Mouse (Mus musculus): ENCODE data around the gene Fbxo6.
A peak's percentile ranks its signal among the peaks of the same experiment; 100 is the strongest.

Gene Fbxo6

DNA sequence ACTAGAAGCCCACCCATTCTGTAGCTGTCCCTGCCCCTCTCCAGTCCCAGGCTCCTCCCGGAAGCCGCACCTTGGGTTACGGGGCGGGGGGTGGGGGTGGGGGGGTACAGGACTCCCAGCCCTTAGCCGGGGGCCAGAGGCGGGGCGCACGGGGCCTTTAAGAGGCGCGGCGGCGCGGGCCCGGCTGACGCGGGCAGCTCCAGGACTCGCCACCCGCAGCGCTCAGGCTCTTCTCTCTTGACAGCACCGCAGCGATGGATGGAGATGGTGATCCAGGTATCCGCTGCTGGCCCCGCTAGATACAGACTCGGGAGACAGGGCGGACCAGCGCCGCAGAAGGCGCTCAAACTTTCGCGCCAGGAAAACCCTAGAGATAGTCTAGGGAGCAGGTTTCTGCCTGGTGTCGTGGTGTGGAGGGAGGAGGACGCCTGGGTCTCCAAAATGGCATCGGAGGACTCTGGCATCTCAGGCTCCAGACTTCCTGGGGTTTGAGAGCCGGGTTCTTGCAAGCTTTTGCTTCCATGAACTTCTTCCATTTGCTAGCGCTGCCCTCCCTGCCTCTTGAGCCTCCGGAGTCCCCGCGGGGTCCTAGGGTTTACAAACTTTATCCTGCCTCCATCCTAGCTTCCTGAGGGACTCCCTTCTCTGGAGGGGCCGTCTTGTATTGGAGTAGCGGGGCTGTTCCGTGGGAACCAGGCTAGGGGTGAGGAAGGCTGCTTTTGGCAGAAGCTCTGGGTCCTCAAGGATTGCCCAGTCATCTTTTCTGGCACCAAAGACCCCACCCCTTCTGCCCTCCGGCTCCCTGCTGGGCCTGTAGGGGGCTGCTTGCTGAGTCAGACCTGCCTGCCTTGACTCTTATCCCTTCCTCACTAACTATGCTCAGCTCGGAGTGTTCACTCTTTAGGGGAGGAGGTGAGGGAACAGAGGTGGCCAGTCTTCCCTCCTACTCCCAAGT is 8.8 kb upstream of the Fbxo6 start, which contains the start of the genes Fbxo44 and Fbxo2:
TSS of gene Fbxo44 (minus strand) at position 47 of the 955 bp plus-strand sequence.
TSS of gene Fbxo2 (plus strand) at position 186 of the 955 bp plus-strand sequence.
- no peak for DNase-seq (ENCODE audit: low spot score)

DNA sequence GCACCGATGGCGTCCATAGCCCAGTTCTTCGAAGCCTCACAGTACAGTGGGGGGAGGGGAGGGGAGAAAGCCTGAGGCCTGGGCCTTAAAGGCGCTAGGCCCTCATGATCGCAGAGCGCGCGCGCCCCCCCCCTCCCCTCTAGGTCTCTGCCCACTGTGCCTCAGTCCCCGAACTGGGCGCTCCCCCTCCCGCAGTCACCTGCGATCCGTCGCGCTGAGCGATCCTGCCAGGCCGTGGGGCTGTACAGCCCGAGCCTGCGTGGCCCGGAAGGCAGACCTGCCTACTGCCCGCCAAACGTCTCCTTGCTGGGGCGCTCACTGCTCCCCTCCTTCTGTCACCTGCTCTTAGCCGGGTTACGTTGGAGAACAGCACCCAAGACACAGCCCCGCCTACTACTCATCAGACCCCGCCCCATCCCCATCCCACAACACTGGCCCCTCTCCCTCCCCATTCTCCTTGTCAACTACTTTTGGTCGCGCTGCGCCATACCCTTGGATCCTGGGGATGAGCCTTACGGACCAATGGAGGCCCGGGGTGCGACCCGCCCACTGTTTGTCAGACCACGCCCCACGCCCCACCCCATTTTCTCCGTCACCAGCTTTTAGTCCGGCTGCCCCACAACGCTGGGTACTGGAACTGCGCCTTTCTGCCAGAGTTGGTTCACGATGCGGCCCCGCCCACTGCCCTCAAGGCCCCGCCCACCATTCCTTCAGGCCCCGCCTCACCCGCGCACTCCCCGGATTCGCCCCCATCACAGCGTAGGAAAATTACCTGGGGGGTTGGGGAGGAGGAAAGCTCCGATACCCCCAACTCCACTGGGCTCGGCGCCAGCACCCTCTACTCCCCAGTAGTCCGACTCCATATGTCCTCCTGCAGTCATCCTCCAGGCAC is 7.8 kb upstream of the Fbxo6 start:
- peak; percentile 81 for DNase-seq (ENCODE audit: low spot score)

DNA sequence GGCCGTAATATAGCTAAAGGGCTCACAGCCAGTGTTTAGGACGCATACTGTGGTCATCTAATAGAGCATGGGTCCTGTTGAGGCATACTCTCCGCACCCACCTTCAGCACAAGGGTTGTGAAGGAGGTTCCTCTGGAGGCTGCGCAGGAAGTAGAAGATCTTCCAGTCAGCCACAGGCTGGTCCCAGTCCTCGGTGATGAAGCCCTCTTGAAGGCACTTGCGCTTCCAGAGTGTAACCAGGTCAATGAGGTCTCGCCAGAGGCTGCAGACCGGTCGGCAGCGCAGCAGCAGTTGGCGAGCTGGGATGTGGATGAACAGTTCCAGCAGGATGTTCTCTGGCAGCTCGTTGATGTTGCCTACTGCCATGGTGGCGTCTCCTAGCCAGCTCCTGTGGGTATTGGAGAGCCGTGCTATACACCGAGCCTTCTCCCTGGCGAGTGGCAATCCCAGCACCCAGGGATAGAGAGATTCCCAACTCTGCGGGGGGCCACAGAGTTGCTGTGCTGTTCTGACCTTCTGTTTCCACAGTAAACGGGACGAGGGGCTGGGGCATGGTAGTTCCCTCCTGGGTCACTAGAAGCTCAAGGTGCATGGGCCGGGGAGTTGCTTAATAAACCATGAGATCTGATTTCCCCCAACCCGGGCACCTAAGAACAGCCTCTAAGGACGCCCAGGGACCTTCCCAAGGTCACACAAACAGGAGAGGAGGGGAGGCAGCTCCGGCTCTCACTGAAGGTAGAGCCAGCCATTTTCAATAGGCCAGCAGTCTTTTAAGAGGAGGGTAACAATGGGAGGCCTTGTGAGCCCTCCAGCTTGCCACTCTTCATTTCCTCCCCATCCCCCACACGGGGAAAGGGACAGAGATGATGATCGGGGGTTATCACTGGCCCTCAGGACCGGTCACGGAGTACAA is 6.8 kb upstream of the Fbxo6 start:
- DNase-seq (ENCODE audit: low spot score): no peak

DNA sequence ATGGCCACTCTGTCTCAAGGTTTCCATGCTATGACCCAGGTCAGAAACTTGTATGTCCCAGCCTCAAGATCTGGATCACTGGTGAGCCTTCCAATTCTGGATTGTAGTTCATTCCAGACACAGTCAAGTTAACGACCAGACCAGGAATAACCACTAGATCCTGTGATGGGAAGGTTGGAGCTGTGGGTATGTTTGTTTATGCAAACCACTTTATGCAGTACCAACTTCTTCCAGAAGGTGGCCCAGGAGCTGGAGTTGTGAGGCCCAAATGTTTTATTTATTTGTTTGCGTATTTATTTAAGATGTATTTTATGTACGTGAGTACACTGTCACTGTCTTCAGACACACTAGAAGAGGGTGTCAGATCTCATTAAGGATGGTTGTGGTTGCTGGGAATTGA is 3.0 kb upstream of the Fbxo6 start:
- DNase-seq (ENCODE audit: low spot score): no peak

DNA sequence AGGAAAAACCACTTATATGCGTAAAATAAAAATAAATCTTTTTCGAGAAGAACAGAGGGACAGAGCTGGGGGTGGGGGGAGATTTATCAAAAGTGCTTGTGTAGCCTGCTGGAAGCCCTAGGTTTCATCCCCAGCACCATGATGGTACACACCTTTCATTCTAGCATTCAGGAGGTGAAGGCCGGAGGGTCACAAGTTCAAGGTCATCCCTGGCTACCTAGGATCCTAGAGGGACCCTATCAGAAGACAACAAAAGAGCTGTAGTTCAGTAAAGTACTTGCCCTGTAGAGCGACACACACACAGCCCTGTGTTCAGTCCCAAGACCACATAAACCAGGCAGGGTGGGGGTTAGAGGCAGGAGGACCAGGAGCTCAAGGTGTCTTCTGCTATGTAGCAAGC is 2.1 kb upstream of the Fbxo6 start:
- DNase-seq (ENCODE audit: low spot score): no peak

DNA sequence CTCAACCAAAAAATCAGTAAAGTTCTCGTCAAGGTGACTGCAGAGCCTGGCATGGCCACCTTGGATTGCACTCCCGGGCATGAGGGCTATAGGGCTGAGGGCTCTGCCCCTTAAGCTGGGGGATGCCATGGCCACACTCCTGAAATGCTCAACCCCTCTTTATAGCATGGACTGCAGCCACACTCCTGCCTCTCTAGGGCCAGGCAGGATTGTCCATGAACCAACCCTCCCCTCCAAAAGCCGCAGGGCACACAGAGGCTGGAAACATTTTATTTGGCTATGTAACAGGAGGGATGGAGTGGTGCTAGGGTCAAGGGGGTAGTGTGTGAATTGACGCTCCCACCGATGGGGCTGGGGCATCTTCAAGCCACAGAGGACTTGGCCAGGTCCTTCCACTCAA is 607 bp upstream of the Fbxo6 start:
- DNase-seq (ENCODE audit: low spot score): no peak

DNA sequence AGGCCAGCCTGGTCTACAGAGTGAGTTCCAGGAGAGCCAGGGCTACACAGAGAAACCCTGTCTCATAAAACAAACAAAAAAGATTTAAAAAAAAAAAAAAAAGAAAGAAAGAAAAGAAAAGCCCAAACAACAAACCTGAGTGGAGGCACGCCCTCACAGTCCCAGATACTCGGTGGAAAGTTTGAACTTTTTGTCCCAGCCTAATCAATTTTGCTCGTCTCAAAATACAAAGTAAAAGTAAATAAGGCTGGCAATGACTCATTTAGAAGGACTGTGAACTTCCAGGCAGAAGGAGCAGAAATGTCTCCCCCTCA is 1.0 kb downstream of the Fbxo6 start:
- DNase-seq (ENCODE audit: low spot score): no peak

DNA sequence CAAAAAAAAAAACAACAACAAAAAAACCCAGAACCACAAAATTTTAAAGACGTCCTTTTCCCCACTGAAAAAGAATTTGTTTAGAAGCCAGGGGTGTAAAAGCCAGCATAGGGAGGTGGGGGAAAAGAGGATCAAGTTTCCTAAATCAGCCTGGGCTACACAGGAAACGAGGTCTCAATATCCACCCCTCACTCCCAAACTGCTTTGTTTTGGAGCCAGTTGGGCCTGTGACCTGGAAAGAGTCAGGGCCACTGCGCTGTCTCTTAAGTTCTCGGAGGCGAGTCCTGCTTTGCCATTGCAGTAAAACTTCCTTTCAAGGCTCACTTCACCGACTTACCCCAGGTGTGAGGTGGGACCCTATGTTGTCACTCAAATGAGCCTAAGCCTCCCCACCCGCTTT is 1.7 kb downstream of the Fbxo6 start:
- no peak for DNase-seq (ENCODE audit: low spot score)

DNA sequence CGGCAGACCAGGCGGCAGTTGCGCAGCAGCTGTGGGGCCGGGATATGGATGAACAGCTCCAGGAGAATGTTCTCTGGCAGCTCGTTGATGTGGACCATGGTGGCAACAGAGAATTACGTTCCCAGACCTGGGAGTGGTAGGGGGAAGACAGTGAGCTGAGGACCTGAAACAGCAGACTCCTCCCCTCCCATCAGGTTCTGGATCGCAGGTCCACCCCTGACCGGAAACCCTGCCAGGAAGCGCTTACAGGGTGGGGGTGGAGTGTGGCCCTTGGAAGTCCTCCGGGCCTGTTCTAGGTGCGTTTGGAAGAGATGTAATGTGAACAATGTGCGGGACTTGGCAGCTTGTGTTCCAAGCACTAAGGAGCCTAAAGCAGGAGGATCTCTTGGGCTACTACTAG is 2.4 kb downstream of the Fbxo6 start:
- no peak for DNase-seq (ENCODE audit: low spot score)

DNA sequence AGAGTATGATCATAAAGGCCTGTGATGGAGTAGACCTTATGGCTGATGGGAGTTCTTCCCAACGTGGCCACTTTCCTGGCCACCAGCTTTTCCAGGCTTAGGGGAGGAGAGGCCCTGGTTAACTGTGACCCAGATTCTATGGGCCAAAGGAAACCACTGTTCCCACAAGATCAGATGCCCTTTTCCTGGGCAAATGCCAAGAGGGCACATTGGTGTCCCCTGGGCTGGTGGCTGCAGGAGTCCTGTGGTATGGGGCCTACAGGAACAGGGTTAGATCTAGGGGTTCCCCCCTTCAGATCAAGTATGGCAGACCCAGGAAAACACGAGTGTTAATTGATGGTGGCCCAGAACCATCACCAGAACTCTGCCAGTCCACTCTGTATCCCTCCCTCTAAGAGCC is 4.2 kb downstream of the Fbxo6 start:
- no peak for DNase-seq (ENCODE audit: low spot score)

DNA sequence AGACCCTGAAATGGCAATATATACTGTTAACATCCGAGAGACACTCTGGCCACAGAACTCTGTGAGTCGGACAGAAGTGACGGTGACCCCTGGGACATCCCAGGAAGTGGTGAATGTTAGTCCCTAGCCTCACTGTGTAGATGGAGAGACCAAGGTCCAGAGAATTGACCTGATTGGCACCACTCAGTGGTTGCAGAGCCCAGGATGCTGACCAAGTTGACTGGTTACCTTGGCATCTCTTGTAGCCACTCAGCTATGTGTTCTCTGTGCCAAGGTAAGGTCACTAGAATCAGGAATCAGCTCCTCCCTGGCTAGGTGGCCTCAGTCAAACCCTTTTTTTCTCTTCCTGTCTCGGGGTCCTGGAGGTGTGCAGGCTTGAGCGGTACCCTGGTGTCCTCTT is 8.2 kb downstream of the Fbxo6 start:
- DNase-seq (ENCODE audit: low spot score): no peak

DNA sequence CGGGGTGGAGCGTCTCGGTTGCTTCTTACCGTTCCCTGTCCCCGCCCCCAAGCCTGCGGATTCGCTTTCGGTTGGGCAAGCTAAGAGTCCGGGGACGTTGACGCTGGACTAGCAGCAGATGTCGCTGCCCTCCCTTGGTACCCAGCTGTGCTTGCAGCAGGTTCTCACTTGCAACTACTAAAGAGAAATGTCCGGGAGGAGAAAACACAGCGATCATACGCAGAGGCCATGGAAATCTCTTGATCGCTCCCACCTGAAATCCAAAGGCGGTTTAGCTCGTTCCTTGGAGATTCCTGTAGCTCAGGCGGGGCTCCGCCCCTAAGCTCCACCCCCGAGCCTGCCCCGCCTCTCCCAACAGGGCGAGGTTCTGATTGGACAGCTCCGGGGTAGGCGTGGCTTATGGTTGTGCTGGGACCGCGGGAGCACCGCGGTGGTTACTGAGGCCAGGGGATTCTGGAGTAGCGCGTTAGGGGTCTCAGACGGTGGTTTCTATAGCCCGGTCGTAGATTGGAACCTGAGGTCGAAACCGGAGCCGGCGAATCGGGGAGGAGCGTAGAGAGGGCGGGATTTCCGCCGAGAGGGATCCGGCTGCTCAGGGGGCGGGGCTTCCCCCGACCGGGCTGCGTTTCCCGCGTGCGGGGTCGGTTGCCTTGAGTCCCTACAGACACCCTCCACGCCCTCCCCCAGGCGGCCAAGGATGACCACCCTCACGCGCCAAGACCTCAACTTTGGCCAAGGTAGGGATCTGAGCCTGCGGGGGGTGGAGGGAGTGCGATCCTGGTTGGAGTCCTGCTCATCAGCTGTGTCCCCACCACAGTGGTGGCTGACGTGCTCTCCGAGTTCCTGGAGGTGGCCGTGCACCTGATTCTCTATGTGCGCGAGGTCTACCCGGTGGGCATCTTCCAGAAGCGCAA is 11.6 kb downstream of the Fbxo6 start:
- peak; percentile 91 for DNase-seq (ENCODE audit: low spot score)

DNA sequence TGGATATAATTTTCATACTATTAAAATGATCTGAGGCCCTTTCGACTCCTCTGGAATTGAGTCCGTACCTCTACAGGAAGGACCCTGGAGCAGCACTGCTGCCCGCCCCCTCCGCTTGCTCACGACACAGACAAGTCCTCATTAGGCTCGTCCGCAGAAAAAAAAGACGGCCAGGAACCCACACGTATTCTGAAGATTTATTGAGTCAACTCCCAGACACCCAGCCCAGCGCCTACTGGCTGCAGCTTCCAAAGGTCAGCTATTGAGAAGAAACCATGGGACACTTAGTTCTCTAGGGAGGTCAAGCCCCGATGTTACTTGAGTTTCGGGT is 12.2 kb downstream of the Fbxo6 start:
- DNase-seq (ENCODE audit: low spot score): no peak

DNA sequence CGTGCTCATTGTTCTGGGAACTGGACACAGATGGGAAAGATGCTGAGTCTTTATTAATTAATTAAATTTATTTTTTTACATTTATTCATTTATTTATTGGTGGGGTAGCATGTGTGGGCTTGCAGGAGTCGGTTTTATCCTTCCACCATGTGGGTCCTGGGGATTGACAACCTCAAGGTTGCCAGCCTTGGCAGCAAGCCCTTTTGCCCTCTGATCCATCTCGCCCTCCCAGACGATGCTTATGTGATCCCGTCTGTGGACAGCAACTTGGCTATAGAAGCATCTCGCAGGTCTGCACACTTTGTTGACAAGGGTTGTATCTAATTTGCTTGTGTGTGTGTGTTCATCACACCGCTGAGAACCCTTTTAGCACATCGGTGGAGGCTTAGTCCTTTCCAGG is 14.4 kb downstream of the Fbxo6 start:
- DNase-seq (ENCODE audit: low spot score): no peak

DNA sequence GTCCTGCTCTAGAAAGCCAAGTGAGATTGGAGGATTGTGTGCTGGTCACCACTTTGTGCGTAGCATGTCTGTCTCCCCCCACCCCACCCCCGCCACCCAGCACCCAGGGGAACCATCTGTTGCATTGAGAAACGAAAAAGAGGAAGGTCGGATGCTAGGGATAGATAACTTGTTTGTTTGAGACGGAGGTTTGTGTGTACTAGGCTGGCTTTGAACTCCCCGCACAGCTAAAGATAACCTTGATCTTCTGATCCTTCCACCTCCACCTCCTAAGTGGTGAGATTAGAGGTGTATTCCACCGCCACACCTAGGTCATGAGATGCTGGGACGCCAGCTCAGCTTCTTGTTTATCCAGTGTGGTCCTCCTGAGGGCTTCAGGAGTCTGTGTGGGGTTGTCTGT is 17.0 kb downstream of the Fbxo6 start:
- DNase-seq (ENCODE audit: low spot score): no peak

DNA sequence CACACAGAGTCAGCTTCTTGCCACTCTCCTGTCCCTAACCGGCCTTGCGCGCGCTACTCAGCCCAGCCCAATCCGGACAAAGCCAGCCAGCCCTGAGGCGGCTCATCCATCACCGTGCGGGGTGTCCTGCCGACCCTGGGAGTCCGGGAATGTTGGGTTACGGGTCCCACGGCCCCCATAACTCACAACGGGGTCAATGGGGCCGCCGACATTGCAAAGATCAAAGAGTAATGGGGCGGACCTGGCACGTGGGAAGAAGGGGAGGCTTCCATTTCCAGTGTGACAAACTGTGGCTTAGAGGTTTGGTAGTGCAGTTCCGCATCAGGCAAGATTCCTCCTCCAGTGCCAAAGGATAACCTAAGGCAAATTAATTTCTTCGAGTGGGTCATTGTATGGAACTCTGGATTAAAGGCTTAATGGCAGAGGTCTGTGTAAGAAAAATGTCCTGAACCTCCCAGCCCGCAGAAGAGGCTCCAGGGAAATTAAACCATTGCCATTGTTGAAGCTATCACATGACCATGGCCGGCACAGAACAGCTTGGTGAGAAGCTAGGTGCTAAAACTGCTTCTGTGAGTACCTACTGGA is 20.4 kb downstream of the Fbxo6 start:
- DNase-seq (ENCODE audit: low spot score): no peak

DNA sequence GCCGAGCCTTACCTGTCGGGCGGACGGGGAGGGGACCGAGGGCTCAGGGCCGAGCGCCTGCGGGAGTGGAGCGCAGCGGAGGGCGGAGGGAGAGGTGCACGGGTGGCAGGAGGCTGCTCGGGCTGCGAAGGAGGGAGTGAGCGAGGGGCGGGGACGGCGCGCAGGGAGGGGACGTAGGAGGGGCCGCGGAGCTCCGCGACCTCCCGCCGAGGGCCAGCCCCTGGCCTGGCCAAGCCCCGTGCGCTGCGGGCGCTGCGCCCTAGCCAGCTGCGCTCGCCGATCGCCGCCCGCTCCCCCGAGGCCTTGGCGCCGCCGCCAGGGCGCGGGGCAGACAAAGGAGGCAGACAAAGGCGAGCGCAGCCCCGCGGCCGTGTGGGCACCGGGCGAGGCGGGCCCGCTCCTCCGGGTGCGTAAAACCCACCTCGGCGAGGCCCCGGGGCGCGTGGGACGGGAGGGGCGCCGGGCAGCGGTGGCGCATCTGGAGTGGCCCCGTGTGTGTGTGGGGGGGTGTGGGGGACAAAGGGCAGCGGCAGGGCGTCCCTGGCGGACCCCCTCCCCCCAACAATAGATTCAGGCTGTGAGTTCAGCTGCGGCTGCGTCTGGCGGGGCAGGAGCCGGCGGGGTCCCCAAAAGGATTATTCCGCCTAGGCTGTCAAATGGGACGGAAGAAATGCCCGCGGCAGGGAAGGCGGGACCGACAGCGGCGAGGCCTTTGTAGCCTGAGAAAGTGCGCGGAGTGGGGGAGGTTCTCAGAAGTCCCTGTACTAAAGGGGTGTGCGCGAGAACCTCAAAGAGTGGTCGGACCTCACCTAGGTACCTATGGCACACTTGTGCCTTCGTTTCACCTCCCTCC is 21.2 kb downstream of the Fbxo6 start, which contains the start of gene Draxin:
TSS of gene Draxin (minus strand) at position 138 of the 853 bp plus-strand sequence.
- DNase-seq (ENCODE audit: low spot score): no peak

DNA sequence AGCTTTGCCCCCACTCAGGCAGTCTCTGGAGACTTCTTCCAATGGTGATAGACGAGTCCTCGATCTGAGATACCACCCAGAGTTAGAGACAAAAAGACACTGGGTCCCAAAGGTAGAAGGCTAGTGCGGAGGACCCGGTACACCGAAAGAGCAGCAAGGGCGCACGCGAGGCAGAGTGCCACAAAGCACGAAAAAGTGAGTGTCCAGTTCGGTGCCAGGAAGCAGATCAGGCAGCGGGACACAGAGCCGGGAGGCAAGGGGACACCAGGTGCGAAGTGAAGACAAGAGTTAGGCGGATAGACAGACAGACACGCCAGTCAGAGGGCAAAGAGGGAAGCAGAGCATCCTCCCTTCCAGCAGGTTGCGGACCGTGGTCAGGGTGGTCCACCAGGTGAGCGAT is 21.8 kb downstream of the Fbxo6 start, which contains the start of gene Mad2l2:
TSS of gene Mad2l2 (plus strand) at position 252 of the 400 bp plus-strand sequence.
- no peak for DNase-seq (ENCODE audit: low spot score)

DNA sequence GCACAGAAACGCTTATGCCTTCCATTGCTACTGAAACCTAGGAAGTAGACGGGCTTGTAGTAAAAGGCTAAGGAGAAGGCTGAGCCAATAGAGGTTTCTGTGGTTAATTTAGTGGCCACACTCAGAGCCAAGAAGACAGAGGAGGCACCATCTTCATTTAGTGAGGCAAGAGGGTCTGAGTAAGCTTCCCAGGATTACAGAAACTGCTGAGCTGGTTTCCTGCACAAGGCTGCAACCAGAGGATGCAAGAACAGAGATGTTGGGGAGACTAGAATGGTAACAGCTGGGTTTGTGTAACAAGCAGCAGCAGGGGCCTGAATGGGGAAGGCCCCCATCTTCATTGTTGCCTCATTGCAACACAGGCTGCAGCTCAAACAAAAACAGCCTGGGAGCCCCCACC is 23.3 kb downstream of the Fbxo6 start:
- no peak for DNase-seq (ENCODE audit: low spot score)

Data from T-cell, adult 2 months (primary cell).